Mouse (Mus musculus): ENCODE results near the gene Slc7a1. TPM values are rescaled to one million over a fixed set of nuclear protein-coding genes. Genes with fewer than 3 reads are reported as not detected.

Gene Slc7a1
- total and polyA plus RNA-seq, 3 experiments: 64.1 to 133 (median 80.9) TPM

- peak; percentile 72 for TF ChIP-seq NRF1 (IDR thresholded peaks at IDR 0.05; ENCODE audit: insufficient read depth, low read depth, low read length, poor library complexity, severe bottlenecking)
- no peak for TF ChIP-seq SMC3 (IDR thresholded peaks at IDR 0.05; ENCODE audit: low read depth, low read length)
- peak in 1 of 3 experiments; percentile 10; a peak in 1 of 6 replicates for TF ChIP-seq CTCF (IDR thresholded peaks at IDR 0.05 in 2 of 3, conservative IDR thresholded peaks at IDR 0.05 in 1 of 3; ENCODE audit: control insufficient read depth in 1 of 3, insufficient read depth in 1 of 3, low read depth in 2 of 3, low read length in 3 of 3, poor library complexity in 1 of 3, severe bottlenecking in 1 of 3)
- no peak for TF ChIP-seq MYB (IDR thresholded peaks at IDR 0.05; ENCODE audit: low read depth, low read length)
- TF ChIP-seq CHD2 (IDR thresholded peaks at IDR 0.05; ENCODE audit: low read length): no peak
- no peak; the same call in 1 of the 2 replicates for TF ChIP-seq BHLHE40 (IDR thresholded peaks at IDR 0.05; ENCODE audit: borderline replicate concordance, low read depth, low read length)
- peak; percentile 96 for TF ChIP-seq MYC (IDR thresholded peaks at IDR 0.05; ENCODE audit: low read depth, low read length)
- peak; percentile 88 for TF ChIP-seq SIN3A (IDR thresholded peaks at IDR 0.05; ENCODE audit: low read length)
- no peak for TF ChIP-seq CHD1 (IDR thresholded peaks at IDR 0.05; ENCODE audit: low read depth, low read length)
- 0 out of 2 replicates have a peak, but pooled peaks have one; percentile 17 for TF ChIP-seq TBP (IDR thresholded peaks at IDR 0.05; ENCODE audit: low read depth, low read length)
Measured at GRCm38 (mm10) chr5:148419112-148419526, 19.4 kb upstream of the Slc7a1 start (continued).

GRCm38 (mm10) chr5:148418436-148418835 is 18.7 kb upstream of the Slc7a1 start:
- Histone ChIP-seq H3K36me3 (ENCODE audit: control insufficient read depth in 1 of 2, insufficient read depth in 2 of 2, low read length in 2 of 2) (peaks cover 0 to 8% of the 10 kb centered on the region in 2 experiments; a peak in 2 of 4 replicates), H3K9me3 (replicated peaks; ENCODE audit: insufficient read depth, low read length) (no peaks in the 10 kb centered on the region)

DNA sequence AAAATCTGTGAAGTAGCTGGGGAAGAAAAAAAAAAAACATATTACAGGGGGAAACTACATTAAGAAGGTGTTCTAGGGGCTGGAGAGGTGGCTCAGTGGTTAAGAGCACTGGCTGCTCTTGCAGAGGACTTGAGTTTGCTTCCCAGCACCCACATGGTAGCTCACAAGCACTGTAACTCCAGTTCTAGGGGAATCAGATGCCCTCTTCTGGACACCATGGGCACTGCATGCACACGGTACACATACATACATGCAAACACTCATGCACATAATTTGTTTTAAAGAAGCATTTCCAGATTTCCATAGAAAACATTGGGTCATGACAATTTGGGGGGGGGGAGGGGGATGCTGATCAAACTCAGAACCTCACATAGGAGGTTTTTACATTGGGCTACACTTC is 18.1 kb upstream of the Slc7a1 start:
- no peak overlapping the region for H3K27ac ChIP-seq (ENCODE audit: control insufficient read depth, low read depth, low read length)
- no peaks in the 10 kb centered on the region for H3K27me3 ChIP-seq (ENCODE audit: control insufficient read depth in 1 of 2, insufficient read depth in 2 of 2, low read length in 2 of 2)

More at GRCm38 (mm10) chr5:148418436-148418835, 18.7 kb upstream of the Slc7a1 start:
- no peaks in the 10 kb centered on the region for H3K27me3 ChIP-seq (ENCODE audit: control insufficient read depth in 1 of 2, insufficient read depth in 2 of 2, low read length in 2 of 2)
- DNase-seq (ENCODE audit: low read depth, low spot score): no peak
- H3K27ac ChIP-seq (ENCODE audit: control insufficient read depth, low read depth, low read length): no peak overlapping the region
- no peak overlapping the region for H3K4me3 ChIP-seq (ENCODE audit: control insufficient read depth in 1 of 2, insufficient read depth in 1 of 2, low read depth in 2 of 2, low read length in 2 of 2)
- no peak for TF ChIP-seq MEF2A (IDR thresholded peaks at IDR 0.05; ENCODE audit: extremely low read depth, insufficient replicate concordance, low read depth, low read length, poor library complexity, severe bottlenecking)
- no peak for TF ChIP-seq TCF12 (IDR thresholded peaks at IDR 0.05; ENCODE audit: low read depth, low read length)
- TF ChIP-seq USF2 (IDR thresholded peaks at IDR 0.05; ENCODE audit: borderline replicate concordance in 1 of 2, insufficient read depth in 1 of 2, low read depth in 1 of 2, low read length in 2 of 2): no peak
- TF ChIP-seq CTCF (IDR thresholded peaks at IDR 0.05 in 2 of 3, conservative IDR thresholded peaks at IDR 0.05 in 1 of 3; ENCODE audit: control insufficient read depth in 1 of 3, insufficient read depth in 1 of 3, low read depth in 2 of 3, low read length in 3 of 3, poor library complexity in 1 of 3, severe bottlenecking in 1 of 3): no peak
- TF ChIP-seq USF1 (IDR thresholded peaks at IDR 0.05; ENCODE audit: low read depth, low read length): no peak
- TF ChIP-seq KAT2A (conservative IDR thresholded peaks at IDR 0.05; ENCODE audit: low read depth, low read length): no peak
- no peak for TF ChIP-seq TBP (IDR thresholded peaks at IDR 0.05; ENCODE audit: low read depth, low read length)
- TF ChIP-seq MAZ (IDR thresholded peaks at IDR 0.05; ENCODE audit: low read depth, low read length): no peak
- TF ChIP-seq GABPA (IDR thresholded peaks at IDR 0.05; ENCODE audit: low read depth, low read length): no peak
- no peak for TF ChIP-seq JUND (IDR thresholded peaks at IDR 0.05; ENCODE audit: low read depth, low read length)
- no peak for TF ChIP-seq MAFK (IDR thresholded peaks at IDR 0.05; ENCODE audit: borderline replicate concordance, low read depth, low read length)
- no peak for TF ChIP-seq NRF1 (IDR thresholded peaks at IDR 0.05; ENCODE audit: insufficient read depth, low read depth, low read length, poor library complexity, severe bottlenecking)
- TF ChIP-seq SMC3 (IDR thresholded peaks at IDR 0.05; ENCODE audit: low read depth, low read length): no peak
- no peak for TF ChIP-seq GATA1 (IDR thresholded peaks at IDR 0.05; ENCODE audit: low read depth, low read length)
- TF ChIP-seq ZNF384 (IDR thresholded peaks at IDR 0.05; ENCODE audit: low read depth, low read length): no peak
- TF ChIP-seq RCOR1 (IDR thresholded peaks at IDR 0.05; ENCODE audit: low read depth, low read length): no peak
- no peak for TF ChIP-seq POLR2A (IDR thresholded peaks at IDR 0.05; ENCODE audit: control insufficient read depth in 1 of 2, insufficient read depth in 1 of 2, low read depth in 1 of 2, low read length in 2 of 2, poor library complexity in 1 of 2)
- TF ChIP-seq E2F4 (IDR thresholded peaks at IDR 0.05; ENCODE audit: borderline replicate concordance, low read depth, low read length): no peak
- H3K79me2 ChIP-seq (ENCODE audit: control insufficient read depth, insufficient read depth, low read length, poor library complexity): no peaks in the 10 kb centered on the region
- H3K9ac ChIP-seq (ENCODE audit: control insufficient read depth, low read depth, low read length, poor library complexity, severe bottlenecking): no peak overlapping the region
- H3K4me1 ChIP-seq (ENCODE audit: control insufficient read depth in 1 of 2, insufficient read depth in 2 of 2, low read length in 2 of 2): peaks cover 3 to 11% of the 10 kb centered on the region in 2 experiments; a peak in 3 of 4 replicates

More for the DNA sequence above, 18.1 kb upstream of the Slc7a1 start:
- H3K36me3 ChIP-seq (ENCODE audit: control insufficient read depth in 1 of 2, insufficient read depth in 2 of 2, low read length in 2 of 2): peaks cover 0 to 8% of the 10 kb centered on the region in 2 experiments; a peak in 2 of 4 replicates
- TF ChIP-seq CTCF (IDR thresholded peaks at IDR 0.05 in 2 of 3, conservative IDR thresholded peaks at IDR 0.05 in 1 of 3; ENCODE audit: control insufficient read depth in 1 of 3, insufficient read depth in 1 of 3, low read depth in 2 of 3, low read length in 3 of 3, poor library complexity in 1 of 3, severe bottlenecking in 1 of 3) (peak; percentile 34 to 53 (median 41); a peak in 5 of 6 replicates), MXI1 (IDR thresholded peaks at IDR 0.05; ENCODE audit: low read depth, low read length) (no peak), RCOR1 (IDR thresholded peaks at IDR 0.05; ENCODE audit: low read depth, low read length) (no peak), BHLHE40 (IDR thresholded peaks at IDR 0.05; ENCODE audit: borderline replicate concordance, low read depth, low read length) (no peak), HCFC1 (IDR thresholded peaks at IDR 0.05; ENCODE audit: low read depth, low read length) (no peak), ELF1 (IDR thresholded peaks at IDR 0.05; ENCODE audit: low read depth, low read length) (no peak), JUND (IDR thresholded peaks at IDR 0.05; ENCODE audit: low read depth, low read length) (no peak), ZKSCAN1 (IDR thresholded peaks at IDR 0.05; ENCODE audit: low read depth, low read length) (no peak), SMC3 (IDR thresholded peaks at IDR 0.05; ENCODE audit: low read depth, low read length) (peak; percentile 9; the same call in 1 of the 2 replicates)
- no peak overlapping the region for H3K4me3 ChIP-seq (ENCODE audit: control insufficient read depth in 1 of 2, insufficient read depth in 1 of 2, low read depth in 2 of 2, low read length in 2 of 2)
- peaks cover 3 to 11% of the 10 kb centered on the region in 2 experiments; a peak in 3 of 4 replicates for H3K4me1 ChIP-seq (ENCODE audit: control insufficient read depth in 1 of 2, insufficient read depth in 2 of 2, low read length in 2 of 2)
- no peaks in the 10 kb centered on the region for H3K79me2 ChIP-seq (ENCODE audit: control insufficient read depth, insufficient read depth, low read length, poor library complexity)
- H3K9me3 ChIP-seq (replicated peaks; ENCODE audit: insufficient read depth, low read length): no peaks in the 10 kb centered on the region
- no peak overlapping the region for H3K9ac ChIP-seq (ENCODE audit: control insufficient read depth, low read depth, low read length, poor library complexity, severe bottlenecking)
- DNase-seq (ENCODE audit: low read depth, low spot score): peak; percentile 52

Data from MEL (cell line).